Mouse (Mus musculus): ENCODE results near the gene Gm7271. TPM values are rescaled to one million over a fixed set of nuclear protein-coding genes. Genes with fewer than 3 reads are reported as not detected.

The Gm7271 gene
- polyA plus RNA-seq, 1 experiment from 2014 or later: not detected

Other genes starting within 250 kb of the Gm7271 start
- gene Clock, start 179.2 kb upstream of the Gm7271 start, polyA plus RNA-seq (2015; fragmentation: Nextera tagmentation; extraction: Ambion mirVana): 1.7 and 2.0 TPM in 2 replicates
- gene Pdcl2, start 152.9 kb upstream of the Gm7271 start, polyA plus RNA-seq (2015; fragmentation: Nextera tagmentation; extraction: Ambion mirVana): not detected in 2 replicates
- not detected in 2 replicates for gene Nmu, start 120.3 kb upstream of the Gm7271 start, polyA plus RNA-seq (2015; fragmentation: Nextera tagmentation; extraction: Ambion mirVana)
- 12.8 and 13.6 TPM in 2 replicates for gene Exoc1, start 45.3 kb downstream of the Gm7271 start, polyA plus RNA-seq (2015; fragmentation: Nextera tagmentation; extraction: Ambion mirVana)
- 4.5 and 5.9 TPM in 2 replicates for gene Cep135, start 104.7 kb downstream of the Gm7271 start, polyA plus RNA-seq (2015; fragmentation: Nextera tagmentation; extraction: Ambion mirVana)
- 7.4 and 7.5 TPM in 2 replicates for gene C530008M17Rik, start 172.5 kb downstream of the Gm7271 start, polyA plus RNA-seq (2015; fragmentation: Nextera tagmentation; extraction: Ambion mirVana)